Mouse (Mus musculus) c-Kit-positive CD71-negative TER-119-negative erythroid progenitor cells, embryonic 14.5 days (primary cell): ENCODE measurements around the gene Hnrnpu.
"Not testable (repeated sequence)": the region's sequence is repeated elsewhere in the genome, so short reads cannot be mapped to it uniquely, and the experiment has no call there.

Experiments
- DNase-seq: peaks from one replicate; pipeline ENCODE4 v3.0.0-alpha.2; 2013; ENCODE audit warnings: low read depth

The Hnrnpu gene

GRCm38 (mm10) chr1:178337551-178338317 is at the start of gene Hnrnpu:
TSS of gene Hnrnpu (minus strand) at chr1:178337797.
- peak; percentile 87 for DNase-seq

GRCm38 (mm10) chr1:178382165-178382564 is 44.6 kb upstream of the Hnrnpu start:
- DNase-seq = no peak

- no peak for DNase-seq
Measured at GRCm38 (mm10) chr1:178379224-178379623, 41.6 kb upstream of the Hnrnpu start.

GRCm38 (mm10) chr1:178378115-178378514 is 40.5 kb upstream of the Hnrnpu start:
- no peak for DNase-seq

GRCm38 (mm10) chr1:178376907-178377306 is 39.3 kb upstream of the Hnrnpu start:
- no peak for DNase-seq

DNA sequence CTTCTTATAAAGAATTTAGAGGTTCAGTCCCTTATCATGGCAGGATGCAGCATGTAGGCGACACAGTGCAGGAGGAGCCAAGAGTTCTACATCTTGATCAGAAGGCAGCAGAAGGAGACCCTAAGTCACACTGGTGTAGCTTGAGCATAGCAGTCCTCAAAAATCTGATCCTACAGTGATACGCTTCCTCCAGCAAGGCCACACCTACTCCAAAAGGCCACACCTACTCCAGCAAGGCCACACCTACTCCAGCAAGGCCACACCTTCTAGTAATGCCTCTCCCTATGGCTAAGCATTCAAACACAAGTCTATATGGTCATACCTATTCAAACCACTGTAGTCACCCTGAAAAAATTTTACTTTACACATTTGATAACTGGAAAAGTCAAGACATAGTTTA is 38.5 kb upstream of the Hnrnpu start:
- DNase-seq = no peak

DNA sequence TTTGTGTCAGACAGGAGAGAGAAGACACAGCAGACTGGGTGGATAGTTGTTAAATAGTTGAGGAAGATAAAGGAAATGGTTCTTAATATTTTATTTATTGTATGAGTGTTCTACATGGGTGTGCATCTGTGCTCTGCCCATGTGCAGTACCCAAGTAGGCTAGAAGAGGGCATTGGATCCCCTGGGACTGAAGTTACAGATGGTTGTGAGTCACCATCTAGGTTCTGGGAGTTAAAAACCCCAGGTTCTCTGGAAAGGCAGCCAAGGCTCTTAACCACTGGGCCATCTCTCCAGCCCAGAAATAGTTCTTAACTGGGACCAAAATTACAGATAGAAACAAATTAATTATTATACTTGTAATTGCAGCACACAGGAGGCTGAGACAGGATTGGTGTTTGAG is 37.8 kb upstream of the Hnrnpu start:
- DNase-seq = no peak

DNA sequence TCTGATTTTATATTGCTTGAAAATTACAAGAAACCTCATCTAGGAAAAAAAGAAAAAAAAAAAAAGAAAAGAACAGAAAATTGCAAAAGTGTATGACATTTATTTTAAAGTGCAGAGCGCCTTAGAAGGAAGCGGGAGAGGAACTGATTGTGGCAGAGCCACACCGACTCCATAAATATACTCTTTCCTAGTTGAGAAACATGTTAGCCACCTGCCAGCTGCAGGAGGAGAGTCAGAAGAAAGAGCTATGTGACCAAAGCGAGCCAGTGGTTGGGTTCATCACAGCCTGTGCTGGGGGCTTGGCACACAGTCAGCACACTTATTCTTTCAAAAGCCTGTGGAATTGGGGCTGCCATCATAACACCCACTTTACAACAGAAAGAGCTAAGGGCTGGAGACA is 35.1 kb upstream of the Hnrnpu start:
- DNase-seq = no peak

- peak; percentile 42 for DNase-seq
Measured at GRCm38 (mm10) chr1:178369272-178369651, 31.7 kb upstream of the Hnrnpu start.

- peak; percentile 77 for DNase-seq
Measured at GRCm38 (mm10) chr1:178368548-178369271, 31.1 kb upstream of the Hnrnpu start.

- no peak for DNase-seq
Measured at GRCm38 (mm10) chr1:178368121-178368520, 30.5 kb upstream of the Hnrnpu start.

GRCm38 (mm10) chr1:178365171-178365570 is 27.6 kb upstream of the Hnrnpu start:
- DNase-seq = no peak

GRCm38 (mm10) chr1:178360702-178361101 is 23.1 kb upstream of the Hnrnpu start:
- DNase-seq = no peak

- DNase-seq = no peak
Measured at GRCm38 (mm10) chr1:178360264-178360663, 22.7 kb upstream of the Hnrnpu start.

GRCm38 (mm10) chr1:178357776-178358710 is 20.4 kb upstream of the Hnrnpu start:
- no peak for DNase-seq

GRCm38 (mm10) chr1:178354576-178354975 is 17.0 kb upstream of the Hnrnpu start:
- DNase-seq = no peak

- no peak for DNase-seq
Measured at GRCm38 (mm10) chr1:178351643-178352042, 14.0 kb upstream of the Hnrnpu start.

GRCm38 (mm10) chr1:178350792-178351191 is 13.2 kb upstream of the Hnrnpu start:
- DNase-seq = no peak

GRCm38 (mm10) chr1:178344071-178344805 is 6.6 kb upstream of the Hnrnpu start:
- not testable (repeated sequence) for DNase-seq

DNA sequence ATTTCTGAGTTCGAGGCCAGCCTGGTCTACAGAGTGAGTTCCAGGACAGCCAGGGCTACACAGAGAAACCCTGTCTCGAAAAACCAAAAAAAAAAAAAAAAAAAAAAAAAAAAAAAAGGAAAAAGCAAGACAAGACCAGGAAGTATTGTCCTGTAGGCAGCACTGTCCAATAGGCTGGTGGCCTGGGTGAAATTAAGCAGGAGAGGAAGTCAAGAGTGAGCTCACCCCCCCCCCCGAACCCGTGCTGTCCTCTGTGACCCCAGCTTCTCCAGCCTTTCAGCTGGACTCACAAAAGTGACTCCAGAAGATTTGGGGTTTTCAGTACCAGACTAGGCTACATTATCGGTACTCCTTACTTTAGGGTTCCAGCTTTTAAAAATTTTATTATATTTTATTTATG is 5.0 kb upstream of the Hnrnpu start:
- no peak for DNase-seq

- DNase-seq = no peak
Measured at GRCm38 (mm10) chr1:178342063-178342462, 4.5 kb upstream of the Hnrnpu start.

DNA sequence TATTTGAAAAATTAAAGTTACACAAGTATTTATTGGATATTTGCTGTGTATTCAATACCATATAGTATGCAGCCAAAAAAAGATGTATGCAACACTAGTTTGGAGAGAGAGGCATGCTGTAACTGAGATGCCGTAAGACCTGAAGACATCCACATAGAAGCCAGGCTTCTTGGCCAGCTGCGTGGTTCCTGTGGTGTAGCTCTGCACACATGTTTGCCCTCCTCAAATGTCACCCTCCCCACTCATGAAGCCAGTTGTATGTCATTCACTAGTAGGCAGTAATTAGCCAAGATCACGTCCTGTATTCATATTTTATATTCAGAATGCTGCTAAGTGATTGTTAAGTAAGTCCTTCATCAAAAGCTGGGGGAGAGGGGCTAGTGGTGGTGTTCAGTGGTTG is 3.8 kb upstream of the Hnrnpu start:
- no peak for DNase-seq
